Mouse (Mus musculus) forebrain, postnatal 0 days (tissue): Measurements from ENCODE around the gene Smim10l1. TPM values are rescaled to one million over a fixed set of nuclear protein-coding genes. Genes with fewer than 3 reads are reported as not detected.

Source experiments
- ATAC-seq: fragments of 200-750 bp; cut with Nextera tagmentation; 2 replicates; pipeline ENCODE4 v1.8.0; 2017; ENCODE audit warnings: mild to moderate bottlenecking, moderate library complexity
- DNase-seq: peaks from one replicate; pipeline ENCODE4 v3.0.0-alpha.2; 2015
- H3K27ac ChIP-seq: fragments of 300-500 bp; sonication (generic); 2 replicates; pipeline ENCODE4 v1.5.1; 2014; ENCODE audit warnings: low read depth, mild to moderate bottlenecking, antibody characterized with exemption, low read length, moderate library complexity, mixed read lengths
- H3K27me3 ChIP-seq: fragments of 300-500 bp; sonication (generic); 2 replicates; pipeline ENCODE4 v1.6.1; 2014; ENCODE audit warnings: mild to moderate bottlenecking, low read length, mixed read lengths; ENCODE audit not compliant: insufficient read depth
- H3K36me3 ChIP-seq: fragments of 300-500 bp; sonication (generic); 2 replicates; pipeline ENCODE4 v1.6.1; 2014; ENCODE audit warnings: mild to moderate bottlenecking, moderate library complexity; ENCODE audit not compliant: insufficient read depth
- H3K4me1 ChIP-seq: fragments of 300-500 bp; sonication (generic); 2 replicates; pipeline ENCODE4 v1.6.1; 2014; ENCODE audit warnings: antibody characterized with exemption; ENCODE audit not compliant: insufficient read depth
- H3K4me2 ChIP-seq: fragments of 300-500 bp; sonication (generic); 2 replicates; pipeline ENCODE4 v1.6.1; 2014; ENCODE audit warnings: low read depth, mild to moderate bottlenecking, moderate library complexity
- H3K4me3 ChIP-seq: fragments of 300-500 bp; sonication (generic); 2 replicates; pipeline ENCODE4 v1.5.1; 2014; ENCODE audit warnings: low read depth, low read length, mixed read lengths
- H3K9ac ChIP-seq: fragments of 300-500 bp; sonication (generic); 2 replicates; pipeline ENCODE4 v1.6.1; 2014; ENCODE audit warnings: mild to moderate bottlenecking
- H3K9me3 ChIP-seq: fragments of 300-500 bp; sonication (generic); 2 replicates; pipeline ENCODE4 v1.6.1; 2016; ENCODE audit warnings: low read length
- CTCF ChIP-seq: sonication (generic); IDR thresholded peaks from 2 replicates; pipeline ENCODE4 v1.5.1; 2016; ENCODE audit warnings: antibody characterized with exemption, control low read depth, low read depth
- WGBS: fragments of 180-500 bp; shearing (Covaris S2); extraction: QIAGEN DNeasy Blood & Tissue Kit; methylation state at CpG from one replicate; pipeline ENCODE4 v1.1.7; 2014; 5-methylcytosine and 5-hydroxymethylcytosine counted together
- polyA plus RNA-seq: library from polyadenylated mRNA; unstranded; fragments of >200 nt; fragmentation: Nextera tagmentation; extraction: Ambion mirVana; gene quantifications from 2 replicates; pipeline ENCODE4 v1.2.1, GENCODE M21; 2015
- total RNA-seq: library from RNA; depleted of rRNA; stranded (reverse); fragments of >200 nt; gene quantifications from 2 replicates; pipeline ENCODE4 v1.2.3, GENCODE M21; 2014; rRNA removed

Smim10l1 gene
- total RNA-seq: 162 and 168 TPM in 2 replicates
- polyA plus RNA-seq: 116 and 126 TPM in 2 replicates

DNA sequence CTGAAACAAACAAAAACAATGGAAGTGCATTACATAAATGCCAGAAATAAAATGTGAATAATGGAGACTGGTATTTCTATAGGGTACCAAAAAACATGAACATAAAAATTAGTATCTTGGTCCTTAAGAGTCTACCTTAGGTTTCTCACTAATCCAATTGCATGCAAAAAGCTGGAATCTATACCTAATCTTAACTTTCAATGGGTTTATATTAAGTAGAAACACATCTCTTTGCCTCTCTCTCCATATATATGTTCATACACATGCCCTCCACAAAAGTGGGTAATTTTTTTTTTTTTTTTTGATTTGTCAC, at the start of gene Smim10l1:
Smim10l1 (plus strand) TSS at position 301 of the 313 bp plus-strand sequence.
- peak within 1 kb of the TSS; percentile 45 for H3K4me2 ChIP-seq
- ATAC-seq (no peak), DNase-seq (no peak)
- H3K9ac ChIP-seq: peak within 1 kb of the TSS; percentile 97
- 0 out of 2 replicates have a peak, but pooled peaks cover 5% of the 10 kb centered on the region for H3K4me1 ChIP-seq
- H3K27ac ChIP-seq: peak within 1 kb of the TSS; percentile 99
- H3K27me3 ChIP-seq: no peaks in the 10 kb centered on the region
- peak within 1 kb of the TSS; percentile 82 for H3K4me3 ChIP-seq
- H3K9me3 ChIP-seq: no peaks in the 10 kb centered on the region
- no peaks in the 10 kb centered on the region for H3K36me3 ChIP-seq
- TF ChIP-seq CTCF: no peak

DNA sequence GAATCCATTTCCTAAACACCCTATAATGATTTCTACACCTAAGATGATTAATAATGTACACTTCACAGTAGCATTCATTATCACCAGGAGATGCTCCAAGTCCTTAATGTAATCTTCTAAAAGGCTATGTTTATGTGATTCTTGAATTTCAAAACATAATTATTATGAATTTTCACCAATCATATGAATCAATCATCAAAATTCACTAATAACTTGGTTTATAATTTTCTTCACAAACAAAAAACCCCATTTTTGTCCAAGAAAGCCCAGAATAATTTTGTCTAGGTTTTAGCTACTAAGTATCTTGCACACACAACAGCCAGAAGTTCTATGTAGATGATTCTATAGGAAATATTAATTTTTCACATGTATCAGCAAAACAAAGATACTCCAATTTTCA, 49.0 kb upstream of the Smim10l1 start, which contains the start of gene Tas2r140:
Tas2r140 (minus strand) TSS at position 101 of the 400 bp plus-strand sequence.
- no peak within 1 kb of the TSS for H3K9ac ChIP-seq
- no peaks in the 10 kb centered on the region for H3K36me3 ChIP-seq
- H3K27me3 ChIP-seq: no peaks in the 10 kb centered on the region
- H3K27ac ChIP-seq: no peak within 1 kb of the TSS
- no peaks in the 10 kb centered on the region for H3K4me1 ChIP-seq
- no peak within 1 kb of the TSS for H3K4me2 ChIP-seq
- DNase-seq (no peak), ATAC-seq (no peak)
- no peaks in the 10 kb centered on the region for H3K9me3 ChIP-seq
- no peak within 1 kb of the TSS for H3K4me3 ChIP-seq
- TF ChIP-seq CTCF: no peak

DNA sequence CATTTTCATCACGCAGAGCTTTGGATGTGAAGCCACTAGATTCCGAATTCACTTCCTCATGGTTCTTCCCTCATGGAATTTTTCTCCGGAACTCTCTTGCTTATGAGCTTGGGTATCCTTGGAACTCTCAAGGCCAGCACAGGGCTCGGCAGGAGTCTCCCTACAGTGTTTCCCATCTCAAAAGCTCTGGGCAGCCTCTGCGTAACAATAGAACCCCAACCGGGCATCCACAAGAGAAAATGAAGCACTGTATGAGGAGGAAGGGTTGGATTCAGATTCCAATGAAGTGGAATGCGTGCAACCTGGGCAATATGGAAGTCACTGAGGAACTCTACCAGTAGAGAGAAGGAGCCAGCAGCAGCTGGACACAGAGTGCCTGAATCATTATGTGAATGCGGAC, 12.5 kb upstream of the Smim10l1 start:
- Histone ChIP-seq H3K9ac (no peak overlapping the region), H3K4me2 (no peak overlapping the region), H3K27me3 (no peaks in the 10 kb centered on the region), H3K4me1 (no peaks in the 10 kb centered on the region), H3K36me3 (no peaks in the 10 kb centered on the region), H3K27ac (no peak overlapping the region), H3K9me3 (no peaks in the 10 kb centered on the region), H3K4me3 (no peak overlapping the region)
- no peak for ATAC-seq
- no peak for TF ChIP-seq CTCF
- DNase-seq: no peak
- WGBS: 76% methylated on average over 8 of the region's 8 CpGs

DNA sequence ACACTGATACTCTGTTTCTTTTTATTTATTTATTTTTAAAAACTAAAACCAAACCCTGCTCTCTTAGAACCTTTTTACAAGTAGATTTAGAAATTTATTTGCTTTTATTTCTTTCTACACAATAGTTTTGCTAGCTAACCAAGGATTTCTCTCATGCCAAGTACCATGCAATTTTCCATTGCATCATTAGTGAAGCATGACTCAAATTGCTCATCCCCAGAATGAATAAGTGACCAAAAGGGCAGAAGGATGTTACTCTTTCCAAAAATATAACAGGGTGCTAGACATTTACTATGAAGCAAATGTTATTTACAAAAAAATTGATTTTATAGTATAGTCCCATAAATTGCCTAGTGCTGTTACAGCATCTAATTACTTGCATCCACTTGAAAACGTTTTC, 2.3 kb upstream of the Smim10l1 start:
- H3K4me1 ChIP-seq: 0 out of 2 replicates have a peak, but pooled peaks cover 5% of the 10 kb centered on the region
- no peaks in the 10 kb centered on the region for H3K9me3 ChIP-seq
- ATAC-seq (no peak), DNase-seq (no peak)
- H3K27me3 ChIP-seq: no peaks in the 10 kb centered on the region
- no peaks in the 10 kb centered on the region for H3K36me3 ChIP-seq
- no peak overlapping the region for H3K4me2 ChIP-seq
- 51% methylated on average over 1 of the region's 1 CpGs for WGBS
- no peak overlapping the region for H3K9ac ChIP-seq
- H3K4me3 ChIP-seq: no peak overlapping the region
- no peak overlapping the region for H3K27ac ChIP-seq
- no peak for TF ChIP-seq CTCF

DNA sequence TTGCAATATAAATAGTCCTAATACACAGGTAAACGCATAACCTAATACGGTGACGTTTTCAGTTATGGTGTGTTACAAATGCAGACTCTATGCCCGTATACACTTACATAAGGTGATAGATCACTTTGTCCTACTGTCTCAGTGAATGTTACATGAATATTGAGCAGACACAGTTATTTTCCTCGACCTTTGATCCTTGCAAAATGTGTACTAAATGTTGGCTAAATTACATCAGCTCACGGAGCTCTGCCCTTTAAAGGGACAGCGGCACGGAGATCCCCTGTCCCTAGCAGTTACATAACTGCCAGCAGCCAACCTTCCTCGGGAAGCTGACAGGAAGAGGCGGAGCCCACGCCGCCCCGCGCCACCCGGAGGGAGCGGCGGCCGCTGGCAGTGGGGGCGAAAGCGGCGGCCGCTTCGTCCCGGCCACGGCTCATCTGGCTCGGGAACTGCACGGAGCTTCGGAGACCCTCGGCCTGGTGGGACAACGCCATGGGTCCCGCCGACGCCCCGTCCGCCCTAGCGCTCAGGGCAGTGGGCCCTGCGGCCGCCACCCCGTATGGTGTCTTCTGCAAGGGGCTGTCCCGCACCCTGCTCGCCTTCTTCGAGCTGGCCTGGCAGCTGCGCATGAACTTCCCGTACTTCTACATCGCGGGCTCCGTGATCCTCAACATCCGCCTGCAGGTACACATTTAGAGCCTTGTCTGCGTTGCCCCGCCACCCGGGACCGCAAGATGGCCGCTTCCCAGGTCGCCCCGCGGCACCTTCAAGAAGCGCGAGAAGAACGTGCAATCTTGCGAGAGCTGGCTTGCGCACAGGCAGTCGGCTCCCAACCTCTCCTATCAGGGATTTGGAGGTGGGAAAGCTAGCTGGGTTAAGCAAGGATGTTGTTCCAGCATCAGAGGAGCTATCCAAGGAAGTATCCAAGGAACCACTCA, 482 bp downstream of the Smim10l1 start:
- Histone ChIP-seq H3K4me3 (peak overlapping the region; percentile 82), H3K27ac (peak overlapping the region; percentile 99), H3K27me3 (no peaks in the 10 kb centered on the region), H3K9me3 (no peaks in the 10 kb centered on the region), H3K4me2 (peak overlapping the region; percentile 45), H3K4me1 (0 out of 2 replicates have a peak, but pooled peaks cover 5% of the 10 kb centered on the region), H3K36me3 (no peaks in the 10 kb centered on the region), H3K9ac (peak overlapping the region; percentile 97)
- 4% methylated on average over 62 of the region's 62 CpGs for WGBS
- TF ChIP-seq CTCF: no peak
- DNase-seq (peak; percentile 94), ATAC-seq (peak; percentile 99)

Other genes with a start within 250 kb of the Smim10l1 start
- gene Tas2r116, start 249.5 kb upstream of the Smim10l1 start, total RNA-seq: not detected in 2 replicates
- not detected in 2 replicates for gene Tas2r116, start 249.5 kb upstream of the Smim10l1 start, polyA plus RNA-seq
- gene Tas2r110, start 236.9 kb upstream of the Smim10l1 start, total RNA-seq: not detected in 2 replicates
- not detected in 2 replicates for gene Tas2r110, start 236.9 kb upstream of the Smim10l1 start, polyA plus RNA-seq
- gene Tas2r113, start 211.9 kb upstream of the Smim10l1 start, total RNA-seq: not detected in 2 replicates
- not detected in 2 replicates for gene Tas2r113, start 211.9 kb upstream of the Smim10l1 start, polyA plus RNA-seq
- gene Tas2r125, start 195.3 kb upstream of the Smim10l1 start, total RNA-seq: not detected in 2 replicates
- gene Tas2r125, start 195.3 kb upstream of the Smim10l1 start, polyA plus RNA-seq: not detected in 2 replicates
- gene Tas2r129, start 153.8 kb upstream of the Smim10l1 start, total RNA-seq: not detected in 2 replicates
- gene Tas2r129, start 153.8 kb upstream of the Smim10l1 start, polyA plus RNA-seq: not detected in 2 replicates
- not detected in 2 replicates for gene Tas2r131, start 147.0 kb upstream of the Smim10l1 start, total RNA-seq
- gene Tas2r131, start 147.0 kb upstream of the Smim10l1 start, polyA plus RNA-seq: not detected in 2 replicates
- gene Tas2r109, start 123.9 kb upstream of the Smim10l1 start, total RNA-seq: not detected in 2 replicates
- gene Tas2r109, start 123.9 kb upstream of the Smim10l1 start, polyA plus RNA-seq: not detected in 2 replicates
- not detected in 2 replicates for gene Tas2r103, start 67.8 kb upstream of the Smim10l1 start, total RNA-seq
- not detected in 2 replicates for gene Tas2r103, start 67.8 kb upstream of the Smim10l1 start, polyA plus RNA-seq
- gene Tas2r140, start 49.1 kb upstream of the Smim10l1 start, total RNA-seq: not detected in 2 replicates
- not detected in 2 replicates for gene Tas2r140, start 49.1 kb upstream of the Smim10l1 start, polyA plus RNA-seq
- gene 5530400C23Rik, start 187.3 kb downstream of the Smim10l1 start, total RNA-seq: not detected in 2 replicates
- gene 5530400C23Rik, start 187.3 kb downstream of the Smim10l1 start, polyA plus RNA-seq: not detected in 2 replicates